Mouse (Mus musculus): ENCODE measurements around the gene 5530400C23Rik.
"Not testable (repeated sequence)": the region's sequence is repeated elsewhere in the genome, so short reads cannot be mapped to it uniquely, and the experiment has no call there.

Gene 5530400C23Rik

GRCm38 (mm10) chr6:133291916-133292315 is at the start of gene 5530400C23Rik:
5530400C23Rik (plus strand) TSS chr6:133292216.
- in situ Hi-C loops (cut with MseI, MboI), result not testable (repeated sequence)

- in situ Hi-C loops (cut with MseI, MboI), result no loop called here
Observed at GRCm38 (mm10) chr6:133305952-133306715, 14.1 kb downstream of the 5530400C23Rik start.

GRCm38 (mm10) chr6:133313896-133314295 is 21.9 kb downstream of the 5530400C23Rik start:
- in situ Hi-C loops (cut with MseI, MboI), result not testable (repeated sequence)

GRCm38 (mm10) chr6:133338535-133338934 is 46.5 kb downstream of the 5530400C23Rik start:
- in situ Hi-C loops (cut with MseI, MboI), result no loop called here

DNA sequence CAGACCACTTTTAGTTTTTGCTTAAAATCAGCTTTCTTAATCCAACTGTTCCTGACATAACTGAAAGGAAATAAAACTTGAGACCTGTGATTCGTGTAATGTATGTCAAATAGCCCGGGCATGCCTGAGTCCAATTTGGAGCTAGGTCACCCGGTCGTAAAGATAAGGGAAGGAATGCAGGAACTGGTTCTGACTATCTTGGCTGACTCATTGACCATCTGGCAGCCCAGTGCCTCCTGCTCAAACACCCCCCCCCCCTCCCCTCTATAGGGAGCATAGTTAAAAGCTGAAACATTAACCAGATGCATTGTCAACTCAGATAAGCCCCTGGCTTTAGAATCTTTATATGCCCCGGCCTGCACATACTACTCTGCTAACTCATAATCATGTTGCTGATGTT is 49.7 kb downstream of the 5530400C23Rik start:
- in situ Hi-C loops (cut with MseI, MboI), result not testable (repeated sequence)

All from mouse trophoblast stem cell (cell line).